Mouse (Mus musculus): ENCODE measurements around the gene Lgi1. TPM values are rescaled to one million over a fixed set of nuclear protein-coding genes. Genes with fewer than 3 reads are reported as not detected.

The Lgi1 gene
- polyA plus RNA-seq, 1 experiment: 0.28 TPM

DNA sequence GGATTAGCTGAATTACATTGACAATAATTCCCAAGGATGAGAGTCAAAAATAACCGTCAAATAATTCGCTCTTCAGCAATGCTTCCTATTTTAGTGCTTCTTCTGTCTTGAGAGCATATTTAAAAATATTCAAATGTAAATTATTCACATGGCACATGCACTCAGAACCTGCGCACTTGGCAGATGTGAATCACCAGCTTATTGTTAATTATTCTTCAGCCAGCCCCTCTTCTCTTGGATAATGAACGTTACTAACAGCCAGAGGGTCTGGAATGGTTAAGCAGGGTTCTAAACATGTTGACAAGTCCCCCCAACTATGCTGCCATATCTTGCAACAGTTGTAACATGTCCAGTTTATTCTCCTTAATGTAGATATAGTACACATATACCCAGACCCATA is 11.9 kb downstream of the Lgi1 start:
- Histone ChIP-seq H3K27me3 (replicated peaks; ENCODE audit: control insufficient read depth, insufficient read depth, low read length) (0 out of 2 replicates have a peak, but pooled peaks cover 2% of the 10 kb centered on the region), H3K4me3 (ENCODE audit: insufficient read depth, low read depth, low read length) (no peak overlapping the region), H3K27ac (ENCODE audit: insufficient read depth, low read depth, low read length) (no peak overlapping the region), H3K36me3 (ENCODE audit: control insufficient read depth, insufficient read depth, low read length) (no peaks in the 10 kb centered on the region), H3K4me1 (ENCODE audit: control insufficient read depth, insufficient read depth, low read length) (no peaks in the 10 kb centered on the region)
- 81% methylated on average over 4 of the region's 4 CpGs for WGBS
- no peak for DNase-seq
- TF ChIP-seq POLR2A (IDR thresholded peaks at IDR 0.05; ENCODE audit: low read depth, low read length): no peak
- no peak for TF ChIP-seq CTCF (conservative IDR thresholded peaks at IDR 0.05; ENCODE audit: insufficient read depth, insufficient read length, low read depth, low read length)

GRCm38 (mm10) chr19:38280242-38280641 is 15.9 kb downstream of the Lgi1 start:
- Histone ChIP-seq H3K27ac (ENCODE audit: insufficient read depth, low read depth, low read length) (no peak overlapping the region), H3K36me3 (ENCODE audit: control insufficient read depth, insufficient read depth, low read length) (no peaks in the 10 kb centered on the region), H3K27me3 (replicated peaks; ENCODE audit: control insufficient read depth, insufficient read depth, low read length) (no peaks in the 10 kb centered on the region), H3K4me3 (ENCODE audit: insufficient read depth, low read depth, low read length) (no peak overlapping the region), H3K4me1 (ENCODE audit: control insufficient read depth, insufficient read depth, low read length) (no peaks in the 10 kb centered on the region)
- WGBS: 91% methylated on average over 10 of the region's 10 CpGs
- TF ChIP-seq POLR2A (IDR thresholded peaks at IDR 0.05; ENCODE audit: low read depth, low read length) (no peak), CTCF (conservative IDR thresholded peaks at IDR 0.05; ENCODE audit: insufficient read depth, insufficient read length, low read depth, low read length) (no peak)
- no peak for DNase-seq

- TF ChIP-seq CTCF (conservative IDR thresholded peaks at IDR 0.05; ENCODE audit: insufficient read depth, insufficient read length, low read depth, low read length): no peak
- TF ChIP-seq POLR2A (IDR thresholded peaks at IDR 0.05; ENCODE audit: low read depth, low read length): no peak
- H3K4me3 ChIP-seq (ENCODE audit: insufficient read depth, low read depth, low read length): no peak overlapping the region
- H3K27ac ChIP-seq (ENCODE audit: insufficient read depth, low read depth, low read length): no peak overlapping the region
- H3K27me3 ChIP-seq (replicated peaks; ENCODE audit: control insufficient read depth, insufficient read depth, low read length): no peaks in the 10 kb centered on the region
- no peak for DNase-seq
- H3K36me3 ChIP-seq (ENCODE audit: control insufficient read depth, insufficient read depth, low read length): no peaks in the 10 kb centered on the region
- WGBS: 31% methylated on average over 2 of the region's 2 CpGs
- H3K4me1 ChIP-seq (ENCODE audit: control insufficient read depth, insufficient read depth, low read length): no peaks in the 10 kb centered on the region
Observed at GRCm38 (mm10) chr19:38282407-38282806, 18.1 kb downstream of the Lgi1 start.

- Histone ChIP-seq H3K4me1 (ENCODE audit: control insufficient read depth, insufficient read depth, low read length) (no peaks in the 10 kb centered on the region), H3K4me3 (ENCODE audit: insufficient read depth, low read depth, low read length) (no peak overlapping the region), H3K27ac (ENCODE audit: insufficient read depth, low read depth, low read length) (no peak overlapping the region), H3K36me3 (ENCODE audit: control insufficient read depth, insufficient read depth, low read length) (no peaks in the 10 kb centered on the region), H3K27me3 (replicated peaks; ENCODE audit: control insufficient read depth, insufficient read depth, low read length) (no peaks in the 10 kb centered on the region)
- WGBS: 82% methylated on average over 6 of the region's 6 CpGs
- no peak for DNase-seq
- TF ChIP-seq CTCF (conservative IDR thresholded peaks at IDR 0.05; ENCODE audit: insufficient read depth, insufficient read length, low read depth, low read length) (no peak), POLR2A (IDR thresholded peaks at IDR 0.05; ENCODE audit: low read depth, low read length) (no peak)
Observed at GRCm38 (mm10) chr19:38288556-38288955, 24.2 kb downstream of the Lgi1 start.

DNA sequence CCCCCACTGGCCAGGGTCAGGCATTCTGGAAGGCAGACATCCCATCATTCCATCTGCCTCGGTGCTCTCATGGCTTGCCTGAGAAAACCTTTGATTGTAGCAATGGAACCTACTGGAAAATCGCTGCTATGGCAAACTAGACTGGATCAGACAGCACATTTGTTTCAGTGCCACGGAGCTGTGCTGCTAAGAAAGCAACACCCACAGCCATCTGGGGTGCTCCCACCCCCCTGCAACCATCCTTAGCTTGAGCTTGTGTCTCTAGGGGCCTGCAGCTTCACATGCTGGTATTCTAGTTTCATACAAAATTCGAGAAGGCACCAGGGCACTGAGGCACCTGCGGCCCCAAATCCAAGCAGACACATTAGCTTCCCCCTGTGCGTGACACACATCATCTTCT is 27.1 kb downstream of the Lgi1 start:
- TF ChIP-seq POLR2A (IDR thresholded peaks at IDR 0.05; ENCODE audit: low read depth, low read length): no peak
- no peak for TF ChIP-seq CTCF (conservative IDR thresholded peaks at IDR 0.05; ENCODE audit: insufficient read depth, insufficient read length, low read depth, low read length)
- H3K4me3 ChIP-seq (ENCODE audit: insufficient read depth, low read depth, low read length): no peak overlapping the region
- no peaks in the 10 kb centered on the region for H3K4me1 ChIP-seq (ENCODE audit: control insufficient read depth, insufficient read depth, low read length)
- H3K27me3 ChIP-seq (replicated peaks; ENCODE audit: control insufficient read depth, insufficient read depth, low read length): no peaks in the 10 kb centered on the region
- DNase-seq: no peak
- H3K27ac ChIP-seq (ENCODE audit: insufficient read depth, low read depth, low read length): no peak overlapping the region
- 74% methylated on average over 6 of the region's 6 CpGs for WGBS
- no peaks in the 10 kb centered on the region for H3K36me3 ChIP-seq (ENCODE audit: control insufficient read depth, insufficient read depth, low read length)

GRCm38 (mm10) chr19:38298018-38298626 is 33.8 kb downstream of the Lgi1 start:
- WGBS: 30% methylated on average over 3 of the region's 3 CpGs

DNA sequence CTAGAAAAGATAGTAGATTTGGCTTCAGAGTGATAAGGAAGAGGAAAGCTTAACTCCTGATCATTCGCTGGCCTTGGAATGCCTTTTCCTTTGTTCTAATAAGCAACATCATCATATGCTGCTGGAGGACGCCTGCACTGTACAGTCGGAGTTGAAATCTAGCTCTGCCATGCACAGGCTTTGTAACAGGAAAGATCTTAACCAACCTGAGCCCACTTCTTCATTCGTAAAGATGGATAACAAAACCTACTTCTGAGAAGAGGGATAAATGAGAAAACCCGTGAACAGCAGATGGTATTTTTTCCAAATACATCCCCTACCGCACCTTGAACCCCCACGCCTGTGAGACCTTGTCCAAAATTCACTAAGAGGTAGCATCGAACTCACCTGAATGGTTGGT is 43.8 kb downstream of the Lgi1 start:
- WGBS: 94% methylated on average over 8 of the region's 8 CpGs
- TF ChIP-seq CTCF (conservative IDR thresholded peaks at IDR 0.05; ENCODE audit: insufficient read depth, insufficient read length, low read depth, low read length) (no peak), POLR2A (IDR thresholded peaks at IDR 0.05; ENCODE audit: low read depth, low read length) (no peak)
- H3K27ac ChIP-seq (ENCODE audit: insufficient read depth, low read depth, low read length): no peak overlapping the region
- H3K4me1 ChIP-seq (ENCODE audit: control insufficient read depth, insufficient read depth, low read length): no peaks in the 10 kb centered on the region
- H3K36me3 ChIP-seq (ENCODE audit: control insufficient read depth, insufficient read depth, low read length): no peaks in the 10 kb centered on the region
- DNase-seq: no peak
- H3K4me3 ChIP-seq (ENCODE audit: insufficient read depth, low read depth, low read length): no peak overlapping the region
- no peaks in the 10 kb centered on the region; the same call in 1 of the 2 replicates for H3K27me3 ChIP-seq (replicated peaks; ENCODE audit: control insufficient read depth, insufficient read depth, low read length)

More at GRCm38 (mm10) chr19:38298018-38298626, 33.8 kb downstream of the Lgi1 start:
- TF ChIP-seq CTCF (conservative IDR thresholded peaks at IDR 0.05; ENCODE audit: insufficient read depth, insufficient read length, low read depth, low read length) (no peak), POLR2A (IDR thresholded peaks at IDR 0.05; ENCODE audit: low read depth, low read length) (no peak)
- H3K4me1 ChIP-seq (ENCODE audit: control insufficient read depth, insufficient read depth, low read length): no peaks in the 10 kb centered on the region
- H3K4me3 ChIP-seq (ENCODE audit: insufficient read depth, low read depth, low read length): no peak overlapping the region
- H3K27ac ChIP-seq (ENCODE audit: insufficient read depth, low read depth, low read length): no peak overlapping the region
- no peaks in the 10 kb centered on the region for H3K36me3 ChIP-seq (ENCODE audit: control insufficient read depth, insufficient read depth, low read length)
- no peaks in the 10 kb centered on the region for H3K27me3 ChIP-seq (replicated peaks; ENCODE audit: control insufficient read depth, insufficient read depth, low read length)
- DNase-seq: no peak
